Mouse (Mus musculus) liver, adult 2 months (tissue): ENCODE measurements around the gene Fbxw10. TPM values are rescaled to one million over a fixed set of nuclear protein-coding genes. Genes with fewer than 3 reads are reported as not detected.

Experiments
- DNase-seq: peaks from one replicate; pipeline ENCODE4 v3.0.0-alpha.2; 2011; ENCODE audit warnings: low read depth, low spot score; ENCODE audit errors: extremely low read depth
- H3K27ac ChIP-seq: fragments of 200-500 bp; replicated peaks from 2 replicates; pipeline ENCODE4 v1.5.1; 2012; ENCODE audit warnings: low read depth, mild to moderate bottlenecking, control low read depth, inconsistent platforms, low read length; ENCODE audit not compliant: insufficient read depth
- H3K27me3 ChIP-seq: fragments of 200-500 bp; 2 replicates; pipeline ENCODE4 v1.6.1; 2012; ENCODE audit warnings: mild to moderate bottlenecking, moderate library complexity, low read length, inconsistent platforms; ENCODE audit not compliant: control insufficient read depth, insufficient read depth
- H3K36me3 ChIP-seq: fragments of 200-500 bp; 2 replicates; pipeline ENCODE4 v1.6.1; 2012; ENCODE audit warnings: low read length, inconsistent platforms; ENCODE audit not compliant: control insufficient read depth, insufficient read depth
- H3K4me1 ChIP-seq: fragments of 200-500 bp; 2 replicates; pipeline ENCODE4 v1.6.1; 2011; ENCODE audit warnings: low read length; ENCODE audit not compliant: control insufficient read depth, insufficient read depth
- H3K4me3 ChIP-seq: fragments of 200-500 bp; 2 replicates; pipeline ENCODE4 v1.5.1; 2011; ENCODE audit warnings: low read depth, mild to moderate bottlenecking, control low read depth, low read length, moderate library complexity; ENCODE audit not compliant: insufficient read depth
- H3K79me2 ChIP-seq: fragments of 200-500 bp; 2 replicates; pipeline ENCODE4 v1.6.1; 2012; ENCODE audit warnings: inconsistent platforms, mild to moderate bottlenecking, low read length, moderate library complexity; ENCODE audit not compliant: control insufficient read depth, insufficient read depth
- H3K9ac ChIP-seq: fragments of 200-500 bp; 2 replicates; pipeline ENCODE4 v1.6.1; 2012; ENCODE audit warnings: low read depth, mild to moderate bottlenecking, control low read depth, inconsistent platforms, low read length
- CTCF ChIP-seq: fragments of 200-500 bp; IDR thresholded peaks from 2 replicates; pipeline ENCODE4 v1.5.1; 2011; ENCODE audit warnings: low read depth, low read length, control low read depth
- POLR2A ChIP-seq: fragments of 200-500 bp; IDR thresholded peaks from 2 replicates; pipeline ENCODE4 v1.6.1; 2011; ENCODE audit warnings: low read length, control low read depth; ENCODE audit not compliant: insufficient read depth; ENCODE audit errors: extremely low read depth
- WGBS: fragments of 180-500 bp; shearing (Covaris S2); methylation state at CpG from one replicate; pipeline ENCODE4 v1.1.7; 2018; 5-methylcytosine and 5-hydroxymethylcytosine counted together
- polyA plus RNA-seq: library from polyadenylated mRNA; depleted of rRNA; stranded (reverse); fragments of >200 nt; gene quantifications from 2 replicates; pipeline ENCODE4 v1.2.3, GENCODE M21; 2012; rRNA removed
- total RNA-seq: library from RNA; depleted of rRNA; stranded (reverse); fragments of >200 nt; gene quantifications from 2 replicates; pipeline ENCODE4 v1.2.3, GENCODE M21; 2014; rRNA removed

Gene Fbxw10
- total RNA-seq (0.13 TPM in 1 of 2 replicates, not detected in the other), polyA plus RNA-seq (not detected in 2 replicates)

- Histone ChIP-seq H3K36me3 (no peaks in the 10 kb centered on the region), H3K9ac (no peak within 1 kb of the TSS), H3K27me3 (no peaks in the 10 kb centered on the region), H3K4me1 (no peaks in the 10 kb centered on the region), H3K79me2 (no peaks in the 10 kb centered on the region), H3K27ac (no peak within 1 kb of the TSS), H3K4me3 (no peak within 1 kb of the TSS)
- TF ChIP-seq CTCF = no peak
- no peak for TF ChIP-seq POLR2A
- WGBS = 49% methylated on average over 12 of the region's 12 CpGs
- peak; percentile 24 for DNase-seq
These were observed at the start of gene Fbxw10 for GRCm38 (mm10) chr11:62846961-62847654. TSS of gene Fbxw10 (plus strand) at chr11:62847069.

GRCm38 (mm10) chr11:62804119-62804518 lies 42.8 kb upstream of the Fbxw10 start:
- no peaks in the 10 kb centered on the region for H3K79me2 ChIP-seq
- H3K36me3 ChIP-seq = no peaks in the 10 kb centered on the region
- 0 out of 2 replicates have a peak, but pooled peaks cover 4% of the 10 kb centered on the region for H3K27me3 ChIP-seq
- no peak overlapping the region for H3K4me3 ChIP-seq
- no peak overlapping the region for H3K9ac ChIP-seq
- H3K4me1 ChIP-seq = no peaks in the 10 kb centered on the region
- H3K27ac ChIP-seq = no peak overlapping the region
- no peak for DNase-seq
- no peak for TF ChIP-seq CTCF
- no peak for TF ChIP-seq POLR2A
- WGBS = 49% methylated on average over 13 of the region's 13 CpGs

- Histone ChIP-seq H3K4me1 (no peaks in the 10 kb centered on the region), H3K79me2 (no peaks in the 10 kb centered on the region), H3K27ac (no peak overlapping the region), H3K9ac (no peak overlapping the region), H3K27me3 (0 out of 2 replicates have a peak, but pooled peaks cover 4% of the 10 kb centered on the region), H3K4me3 (no peak overlapping the region), H3K36me3 (no peaks in the 10 kb centered on the region)
- no peak for TF ChIP-seq CTCF
- DNase-seq = no peak
- 85% methylated on average over 2 of the region's 2 CpGs for WGBS
These were observed 38.9 kb upstream of the Fbxw10 start for GRCm38 (mm10) chr11:62807965-62808364.

- H3K27me3 ChIP-seq = 0 out of 2 replicates have a peak, but pooled peaks cover 4% of the 10 kb centered on the region
- no peak overlapping the region for H3K27ac ChIP-seq
- TF ChIP-seq POLR2A = no peak
- no peak; the same call in 1 of the 2 replicates for TF ChIP-seq CTCF
- WGBS = 67% methylated on average over 4 of the region's 4 CpGs
- DNase-seq = no peak
- no peak overlapping the region for H3K9ac ChIP-seq
- H3K4me1 ChIP-seq = no peaks in the 10 kb centered on the region
- H3K79me2 ChIP-seq = no peaks in the 10 kb centered on the region
- no peak overlapping the region for H3K4me3 ChIP-seq
- H3K36me3 ChIP-seq = no peaks in the 10 kb centered on the region
These were observed 37.7 kb upstream of the Fbxw10 start for GRCm38 (mm10) chr11:62809201-62809600.

DNA sequence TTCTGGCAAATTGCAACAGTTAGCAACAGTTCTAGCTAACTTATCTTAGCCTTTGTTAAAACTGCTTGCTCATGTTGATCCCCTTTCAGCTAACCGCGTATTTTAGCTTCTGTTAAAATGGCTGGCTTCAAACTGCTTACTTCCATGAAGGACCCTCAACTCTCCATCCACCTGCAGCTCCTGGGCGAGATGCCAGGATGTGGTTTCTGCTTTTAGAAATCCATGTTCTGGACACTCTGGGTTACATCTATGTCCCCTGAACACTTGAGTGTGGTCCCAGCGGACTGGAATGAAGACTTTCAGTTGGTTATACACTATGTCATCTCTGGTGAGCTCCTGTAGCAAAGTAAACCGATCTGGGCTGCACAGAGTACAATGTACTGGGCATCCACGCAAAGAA lies 34.6 kb upstream of the Fbxw10 start:
- no peak for DNase-seq
- TF ChIP-seq POLR2A (no peak), CTCF (no peak)
- H3K36me3 ChIP-seq = no peaks in the 10 kb centered on the region

GRCm38 (mm10) chr11:62813497-62813896 lies 33.4 kb upstream of the Fbxw10 start:
- Histone ChIP-seq H3K9ac (no peak overlapping the region), H3K4me1 (no peaks in the 10 kb centered on the region), H3K27ac (no peak overlapping the region), H3K4me3 (no peak overlapping the region), H3K36me3 (no peaks in the 10 kb centered on the region), H3K27me3 (no peaks in the 10 kb centered on the region), H3K79me2 (no peaks in the 10 kb centered on the region)
- no peak for DNase-seq
- 58% methylated on average over 1 of the region's 1 CpGs for WGBS
- no peak for TF ChIP-seq POLR2A
- no peak for TF ChIP-seq CTCF

More for the DNA sequence above, 34.6 kb upstream of the Fbxw10 start:
- Histone ChIP-seq H3K4me1 (no peaks in the 10 kb centered on the region), H3K27me3 (no peaks in the 10 kb centered on the region), H3K27ac (no peak overlapping the region), H3K79me2 (no peaks in the 10 kb centered on the region), H3K9ac (no peak overlapping the region), H3K4me3 (no peak overlapping the region)
- WGBS = 85% methylated on average over 6 of the region's 6 CpGs
